Mouse (Mus musculus) adrenal gland, adult 18-20 months (tissue): ENCODE results near the gene Chn2. TPM values are rescaled to one million over a fixed set of nuclear protein-coding genes. Genes with fewer than 3 reads are reported as not detected.

Experiments
- DNase-seq, 2 experiments: peaks; one replicate each; pipeline ENCODE4 v3.0.0; 2021 to 2022; ENCODE audit warnings: low spot score in 2 of 2
- total RNA-seq, 2 experiments: library from RNA; stranded (reverse); gene quantifications; 1 replicate in 1 of 2; 2 replicates in 1 of 2; pipeline ENCODE4 v1.2.3; 2021

Chn2 gene
- total RNA-seq, 2 experiments from 2014 or later: 7.7 to 12.5 TPM

- no peak for DNase-seq
These were observed 109.6 kb downstream of the Chn2 start for GRCm38 (mm10) chr6:54148844-54149526.

- DNase-seq: no peak
These were observed 111.5 kb downstream of the Chn2 start for GRCm38 (mm10) chr6:54150821-54151220.

GRCm38 (mm10) chr6:54151443-54152241 is 112.3 kb downstream of the Chn2 start:
- DNase-seq: no peak

- DNase-seq: no peak
These were observed 117.7 kb downstream of the Chn2 start for GRCm38 (mm10) chr6:54157097-54157496.

GRCm38 (mm10) chr6:54158317-54158716 is 119.0 kb downstream of the Chn2 start:
- no peak for DNase-seq

GRCm38 (mm10) chr6:54160677-54161076 is 121.3 kb downstream of the Chn2 start:
- DNase-seq: no peak

GRCm38 (mm10) chr6:54161246-54161645 is 121.9 kb downstream of the Chn2 start:
- DNase-seq: no peak

GRCm38 (mm10) chr6:54162321-54162720 is 123.0 kb downstream of the Chn2 start:
- no peak for DNase-seq

GRCm38 (mm10) chr6:54162786-54163185 is 123.4 kb downstream of the Chn2 start:
- no peak for DNase-seq

GRCm38 (mm10) chr6:54163702-54164101 is 124.3 kb downstream of the Chn2 start:
- DNase-seq: no peak

- peak; percentile 42 to 53 for DNase-seq
These were observed 125.4 kb downstream of the Chn2 start for GRCm38 (mm10) chr6:54164777-54165176.

GRCm38 (mm10) chr6:54165246-54165645 is 125.9 kb downstream of the Chn2 start:
- DNase-seq: no peak

GRCm38 (mm10) chr6:54165863-54166262 is 126.5 kb downstream of the Chn2 start:
- DNase-seq: no peak

- no peak for DNase-seq
These were observed 127.7 kb downstream of the Chn2 start for GRCm38 (mm10) chr6:54166991-54167546.

- DNase-seq: no peak
These were observed 131.0 kb downstream of the Chn2 start for GRCm38 (mm10) chr6:54170286-54170894.

- DNase-seq: no peak
These were observed 132.0 kb downstream of the Chn2 start for GRCm38 (mm10) chr6:54171385-54171784.

- DNase-seq: peak in 1 of 2 experiments; percentile 4
These were observed 136.3 kb downstream of the Chn2 start for GRCm38 (mm10) chr6:54175473-54176215.

- DNase-seq: peak in 1 of 2 experiments; percentile 11
These were observed 137.7 kb downstream of the Chn2 start for GRCm38 (mm10) chr6:54177081-54177480.

GRCm38 (mm10) chr6:54179056-54179873 is 139.9 kb downstream of the Chn2 start:
- DNase-seq: peak in 1 of 2 experiments; percentile 15

GRCm38 (mm10) chr6:54179874-54180212 is 140.5 kb downstream of the Chn2 start:
- DNase-seq: no peak
